Mouse (Mus musculus): ENCODE results near the gene Gm39566. TPM values are rescaled to one million over a fixed set of nuclear protein-coding genes. Genes with fewer than 3 reads are reported as not detected.

Gene Gm39566
- polyA plus RNA-seq, 1 experiment from 2014 or later: not detected

GRCm38 (mm10) chr11:69774961-69775360, 40.1 kb downstream of the Gm39566 start:
- no peak overlapping the region for H3K4me2 ChIP-seq
- no peak overlapping the region for H3K9ac ChIP-seq
- no peak for ATAC-seq (replicated peaks; ENCODE audit: insufficient number of reproducible peaks, insufficient read depth, low FRiP score, low read depth)
- WGBS: 59% methylated on average over 5 of the region's 5 CpGs
- H3K9me3 ChIP-seq (replicated peaks): no peaks in the 10 kb centered on the region
- H3K36me3 ChIP-seq: peaks cover 11% of the 10 kb centered on the region; the same call in 1 of the 2 replicates
- H3K4me1 ChIP-seq (replicated peaks): peaks cover 29% of the 10 kb centered on the region
- no peak overlapping the region for H3K4me3 ChIP-seq
- no peaks in the 10 kb centered on the region for H3K27me3 ChIP-seq
- no peak overlapping the region for H3K27ac ChIP-seq

- no peak for ATAC-seq (replicated peaks; ENCODE audit: insufficient number of reproducible peaks, insufficient read depth, low FRiP score, low read depth)
- H3K4me2 ChIP-seq: peak overlapping the region; percentile 74
- H3K36me3 ChIP-seq: no peaks in the 10 kb centered on the region
- H3K9ac ChIP-seq: peak overlapping the region; percentile 98; the same call in 1 of the 2 replicates
- no peaks in the 10 kb centered on the region for H3K27me3 ChIP-seq
- H3K27ac ChIP-seq: peak overlapping the region; percentile 95
- H3K4me1 ChIP-seq (replicated peaks): peaks cover 29% of the 10 kb centered on the region
- no peaks in the 10 kb centered on the region for H3K9me3 ChIP-seq (replicated peaks)
- peak overlapping the region; percentile 96 for H3K4me3 ChIP-seq
- 54% methylated on average over 4 of the region's 4 CpGs for WGBS
These were observed 47.5 kb downstream of the Gm39566 start for GRCm38 (mm10) chr11:69767625-69767909.

- ATAC-seq (replicated peaks; ENCODE audit: insufficient number of reproducible peaks, insufficient read depth, low FRiP score, low read depth): no peak
These were observed 48.0 kb downstream of the Gm39566 start for GRCm38 (mm10) chr11:69766872-69767624.

GRCm38 (mm10) chr11:69766126-69766609, 48.9 kb downstream of the Gm39566 start:
- 0% methylated on average over 37 of the region's 37 CpGs for WGBS
- peak overlapping the region; percentile 96 for H3K4me3 ChIP-seq
- no peaks in the 10 kb centered on the region for H3K9me3 ChIP-seq (replicated peaks)
- peak; percentile 83 for ATAC-seq (replicated peaks; ENCODE audit: insufficient number of reproducible peaks, insufficient read depth, low FRiP score, low read depth)
- peak overlapping the region; percentile 95 for H3K27ac ChIP-seq
- no peaks in the 10 kb centered on the region for H3K27me3 ChIP-seq
- H3K9ac ChIP-seq: peak overlapping the region; percentile 98
- peaks cover 29% of the 10 kb centered on the region for H3K4me1 ChIP-seq (replicated peaks)
- peak overlapping the region; percentile 74 for H3K4me2 ChIP-seq
- H3K36me3 ChIP-seq: no peaks in the 10 kb centered on the region

More at GRCm38 (mm10) chr11:69766872-69767624, 48.0 kb downstream of the Gm39566 start:
- H3K4me3 ChIP-seq: peak overlapping the region; percentile 96
- peak overlapping the region; percentile 95 for H3K27ac ChIP-seq
- H3K9me3 ChIP-seq (replicated peaks): no peaks in the 10 kb centered on the region
- peak overlapping the region; percentile 74 for H3K4me2 ChIP-seq
- WGBS: 46% methylated on average over 13 of the region's 13 CpGs
- peaks cover 29% of the 10 kb centered on the region for H3K4me1 ChIP-seq (replicated peaks)
- no peaks in the 10 kb centered on the region for H3K36me3 ChIP-seq
- no peaks in the 10 kb centered on the region for H3K27me3 ChIP-seq
- H3K9ac ChIP-seq: peak overlapping the region; percentile 98

- peak; percentile 63 for ATAC-seq (replicated peaks; ENCODE audit: insufficient number of reproducible peaks, insufficient read depth, low FRiP score, low read depth)
- Histone ChIP-seq H3K4me1 (replicated peaks) (peaks cover 34% of the 10 kb centered on the region), H3K36me3 (no peaks in the 10 kb centered on the region), H3K27ac (peak within 1 kb of the TSS; percentile 95), H3K27me3 (no peaks in the 10 kb centered on the region), H3K9ac (peak within 1 kb of the TSS; percentile 98), H3K9me3 (replicated peaks) (no peaks in the 10 kb centered on the region), H3K4me3 (peak within 1 kb of the TSS; percentile 96), H3K4me2 (peak within 1 kb of the TSS; percentile 74)
- WGBS: 16% methylated on average over 40 of the region's 55 CpGs
These were observed 49.6 kb downstream of the Gm39566 start, which contains the start of gene Zbtb4 for GRCm38 (mm10) chr11:69765221-69766125. Gene Zbtb4, plus strand, starts transcription at chr11:69765912.

- no peaks in the 10 kb centered on the region for H3K9me3 ChIP-seq (replicated peaks)
- peaks cover 39% of the 10 kb centered on the region for H3K4me1 ChIP-seq (replicated peaks)
- H3K27ac ChIP-seq: no peak overlapping the region
- H3K4me3 ChIP-seq: no peak overlapping the region
- H3K9ac ChIP-seq: no peak overlapping the region
- no peak for ATAC-seq (replicated peaks; ENCODE audit: insufficient number of reproducible peaks, insufficient read depth, low FRiP score, low read depth)
- WGBS: 64% methylated on average over 7 of the region's 7 CpGs
- no peaks in the 10 kb centered on the region for H3K36me3 ChIP-seq
- H3K4me2 ChIP-seq: no peak overlapping the region
- no peaks in the 10 kb centered on the region for H3K27me3 ChIP-seq
These were observed 51.5 kb downstream of the Gm39566 start for GRCm38 (mm10) chr11:69763551-69763950.

- no peaks in the 10 kb centered on the region for H3K27me3 ChIP-seq
- ATAC-seq (replicated peaks; ENCODE audit: insufficient number of reproducible peaks, insufficient read depth, low FRiP score, low read depth): no peak
- no peak within 1 kb of the TSS for H3K4me2 ChIP-seq
- H3K9me3 ChIP-seq (replicated peaks): no peaks in the 10 kb centered on the region
- H3K4me3 ChIP-seq: no peak within 1 kb of the TSS
- peaks cover 31% of the 10 kb centered on the region for H3K4me1 ChIP-seq (replicated peaks)
- WGBS: 53% methylated on average over 1 of the region's 1 CpGs
- H3K27ac ChIP-seq: no peak within 1 kb of the TSS
- no peak within 1 kb of the TSS for H3K9ac ChIP-seq
- no peaks in the 10 kb centered on the region for H3K36me3 ChIP-seq
These were observed 53.2 kb downstream of the Gm39566 start, which contains the start of gene Slc35g3 for GRCm38 (mm10) chr11:69761868-69762267. Gene Slc35g3, minus strand, starts transcription at chr11:69761968.

Other genes with a start within 250 kb of the Gm39566 start
- gene Wrap53, start 235.0 kb downstream of the Gm39566 start, polyA plus RNA-seq (2015; fragmentation: Nextera tagmentation; extraction: Ambion mirVana): 13.3 and 17.0 TPM in 2 replicates
- 59.4 and 88.1 TPM in 2 replicates for gene Trp53, start 234.9 kb downstream of the Gm39566 start, polyA plus RNA-seq (2015; fragmentation: Nextera tagmentation; extraction: Ambion mirVana)
- gene Atp1b2, start 209.4 kb downstream of the Gm39566 start, polyA plus RNA-seq (2015; fragmentation: Nextera tagmentation; extraction: Ambion mirVana): 24.2 and 24.5 TPM in 2 replicates
- 0.29 TPM in 1 of 2 replicates, not detected in the other for gene Shbg, start 197.4 kb downstream of the Gm39566 start, polyA plus RNA-seq (2015; fragmentation: Nextera tagmentation; extraction: Ambion mirVana)
- gene Sat2, start 193.3 kb downstream of the Gm39566 start, polyA plus RNA-seq (2015; fragmentation: Nextera tagmentation; extraction: Ambion mirVana): 14.3 and 16.7 TPM in 2 replicates
- 22.9 and 28.5 TPM in 2 replicates for gene Fxr2, start 182.3 kb downstream of the Gm39566 start, polyA plus RNA-seq (2015; fragmentation: Nextera tagmentation; extraction: Ambion mirVana)
- gene Sox15, start 160.0 kb downstream of the Gm39566 start, polyA plus RNA-seq (2015; fragmentation: Nextera tagmentation; extraction: Ambion mirVana): 0.22 TPM in 1 of 2 replicates, not detected in the other
- 38.8 and 48.1 TPM in 2 replicates for gene Mpdu1, start 152.7 kb downstream of the Gm39566 start, polyA plus RNA-seq (2015; fragmentation: Nextera tagmentation; extraction: Ambion mirVana)
- gene Cd68, start 149.1 kb downstream of the Gm39566 start, polyA plus RNA-seq (2015; fragmentation: Nextera tagmentation; extraction: Ambion mirVana): 8.7 and 18.6 TPM in 2 replicates
- gene Eif4a1, start 142.9 kb downstream of the Gm39566 start, polyA plus RNA-seq (2015; fragmentation: Nextera tagmentation; extraction: Ambion mirVana): 310 and 340 TPM in 2 replicates
- 47.1 and 54.8 TPM in 2 replicates for gene Senp3, start 133.2 kb downstream of the Gm39566 start, polyA plus RNA-seq (2015; fragmentation: Nextera tagmentation; extraction: Ambion mirVana)
- gene Tnfsf13, start 129.5 kb downstream of the Gm39566 start, polyA plus RNA-seq (2015; fragmentation: Nextera tagmentation; extraction: Ambion mirVana): 0.54 and 0.99 TPM in 2 replicates
- 7.3 and 8.9 TPM in 2 replicates for gene Tnfsf12, start 119.4 kb downstream of the Gm39566 start, polyA plus RNA-seq (2015; fragmentation: Nextera tagmentation; extraction: Ambion mirVana)
- gene Tnfsfm13, start 119.2 kb downstream of the Gm39566 start, polyA plus RNA-seq (2015; fragmentation: Nextera tagmentation; extraction: Ambion mirVana): 2.9 and 4.2 TPM in 2 replicates
- gene Polr2a, start 56.7 kb downstream of the Gm39566 start, polyA plus RNA-seq (2015; fragmentation: Nextera tagmentation; extraction: Ambion mirVana): 10.9 and 18.3 TPM in 2 replicates
- 0.16 and 0.48 TPM in 2 replicates for gene Slc35g3, start 53.3 kb downstream of the Gm39566 start, polyA plus RNA-seq (2015; fragmentation: Nextera tagmentation; extraction: Ambion mirVana)
- 3.1 and 3.8 TPM in 2 replicates for gene Zbtb4, start 49.4 kb downstream of the Gm39566 start, polyA plus RNA-seq (2015; fragmentation: Nextera tagmentation; extraction: Ambion mirVana)
- gene Chrnb1, start 19.4 kb downstream of the Gm39566 start, polyA plus RNA-seq (2015; fragmentation: Nextera tagmentation; extraction: Ambion mirVana): 5.4 and 7.5 TPM in 2 replicates
- 1.8 and 2.9 TPM in 2 replicates for gene Fgf11, start 13.4 kb downstream of the Gm39566 start, polyA plus RNA-seq (2015; fragmentation: Nextera tagmentation; extraction: Ambion mirVana)
- 1.1 and 2.6 TPM in 2 replicates for gene Tmem102, start 9.7 kb downstream of the Gm39566 start, polyA plus RNA-seq (2015; fragmentation: Nextera tagmentation; extraction: Ambion mirVana)
- not detected in 2 replicates for gene Spem2, start 3.2 kb upstream of the Gm39566 start, polyA plus RNA-seq (2015; fragmentation: Nextera tagmentation; extraction: Ambion mirVana)
- not detected in 2 replicates for gene Spem1, start 6.9 kb upstream of the Gm39566 start, polyA plus RNA-seq (2015; fragmentation: Nextera tagmentation; extraction: Ambion mirVana)
- 1.6 and 2.2 TPM in 2 replicates for gene Nlgn2, start 22.5 kb upstream of the Gm39566 start, polyA plus RNA-seq (2015; fragmentation: Nextera tagmentation; extraction: Ambion mirVana)
- 291 and 359 TPM in 2 replicates for gene Tmem256, start 23.2 kb upstream of the Gm39566 start, polyA plus RNA-seq (2015; fragmentation: Nextera tagmentation; extraction: Ambion mirVana)
- 68.5 and 81.4 TPM in 2 replicates for gene Plscr3, start 31.1 kb upstream of the Gm39566 start, polyA plus RNA-seq (2015; fragmentation: Nextera tagmentation; extraction: Ambion mirVana)
- gene Tnk1, start 43.4 kb upstream of the Gm39566 start, polyA plus RNA-seq (2015; fragmentation: Nextera tagmentation; extraction: Ambion mirVana): 0.31 and 0.80 TPM in 2 replicates
- gene Tmem95, start 62.7 kb upstream of the Gm39566 start, polyA plus RNA-seq (2015; fragmentation: Nextera tagmentation; extraction: Ambion mirVana): not detected in 2 replicates
- gene Kctd11, start 66.1 kb upstream of the Gm39566 start, polyA plus RNA-seq (2015; fragmentation: Nextera tagmentation; extraction: Ambion mirVana): 3.3 and 5.7 TPM in 2 replicates
- gene Acap1, start 80.2 kb upstream of the Gm39566 start, polyA plus RNA-seq (2015; fragmentation: Nextera tagmentation; extraction: Ambion mirVana): 4.5 and 14.8 TPM in 2 replicates
- gene 2810408A11Rik, start 85.7 kb upstream of the Gm39566 start, polyA plus RNA-seq (2015; fragmentation: Nextera tagmentation; extraction: Ambion mirVana): 3.7 and 5.8 TPM in 2 replicates
- 5.2 and 7.0 TPM in 2 replicates for gene Neurl4, start 85.8 kb upstream of the Gm39566 start, polyA plus RNA-seq (2015; fragmentation: Nextera tagmentation; extraction: Ambion mirVana)
- 44.8 and 54.9 TPM in 2 replicates for gene Gps2, start 98.6 kb upstream of the Gm39566 start, polyA plus RNA-seq (2015; fragmentation: Nextera tagmentation; extraction: Ambion mirVana)
- 975 and 1,130 TPM in 2 replicates for gene Eif5a, start 106.7 kb upstream of the Gm39566 start, polyA plus RNA-seq (2015; fragmentation: Nextera tagmentation; extraction: Ambion mirVana)
- gene Ybx2, start 120.5 kb upstream of the Gm39566 start, polyA plus RNA-seq (2015; fragmentation: Nextera tagmentation; extraction: Ambion mirVana): 5.5 and 5.7 TPM in 2 replicates
- 42.0 and 42.6 TPM in 2 replicates for gene Slc2a4, start 132.9 kb upstream of the Gm39566 start, polyA plus RNA-seq (2015; fragmentation: Nextera tagmentation; extraction: Ambion mirVana)
- 3.8 and 13.9 TPM in 2 replicates for gene Cldn7, start 149.5 kb upstream of the Gm39566 start, polyA plus RNA-seq (2015; fragmentation: Nextera tagmentation; extraction: Ambion mirVana)
- gene Ctdnep1, start 165.9 kb upstream of the Gm39566 start, polyA plus RNA-seq (2015; fragmentation: Nextera tagmentation; extraction: Ambion mirVana): 19.9 and 21.6 TPM in 2 replicates
- gene Elp5, start 167.2 kb upstream of the Gm39566 start, polyA plus RNA-seq (2015; fragmentation: Nextera tagmentation; extraction: Ambion mirVana): 97.8 and 99.6 TPM in 2 replicates
- 402 and 455 TPM in 2 replicates for gene Gabarap, start 175.8 kb upstream of the Gm39566 start, polyA plus RNA-seq (2015; fragmentation: Nextera tagmentation; extraction: Ambion mirVana)
- 38.4 and 42.4 TPM in 2 replicates for gene Phf23, start 180.5 kb upstream of the Gm39566 start, polyA plus RNA-seq (2015; fragmentation: Nextera tagmentation; extraction: Ambion mirVana)
- gene Dvl2, start 185.3 kb upstream of the Gm39566 start, polyA plus RNA-seq (2015; fragmentation: Nextera tagmentation; extraction: Ambion mirVana): 17.4 and 24.8 TPM in 2 replicates
- 200 and 235 TPM in 2 replicates for gene Acadvl, start 200.1 kb upstream of the Gm39566 start, polyA plus RNA-seq (2015; fragmentation: Nextera tagmentation; extraction: Ambion mirVana)
- gene Dlg4, start 201.6 kb upstream of the Gm39566 start, polyA plus RNA-seq (2015; fragmentation: Nextera tagmentation; extraction: Ambion mirVana): 4.8 and 5.1 TPM in 2 replicates
- 0.29 TPM in 1 of 2 replicates, not detected in the other for gene Asgr1, start 238.8 kb upstream of the Gm39566 start, polyA plus RNA-seq (2015; fragmentation: Nextera tagmentation; extraction: Ambion mirVana)

All from heart, embryonic 15.5 days (tissue).